Mouse (Mus musculus) neural tube, embryonic 13.5 days (tissue): ENCODE data around the gene Plekhj1. TPM values are rescaled to one million over a fixed set of nuclear protein-coding genes. Genes with fewer than 3 reads are reported as not detected.
A peak's percentile ranks its signal among the peaks of the same experiment; 100 is the strongest.

Source experiments
- ATAC-seq: fragments of 200-750 bp; cut with Nextera tagmentation; 2 replicates; pipeline ENCODE4 v1.8.0; 2017; ENCODE audit warnings: low read depth, mild to moderate bottlenecking, moderate TSS enrichment, moderate library complexity
- H3K27ac ChIP-seq: fragments of 300-500 bp; sonication (generic); replicated peaks from 2 replicates; pipeline ENCODE4 v1.5.1; 2015; ENCODE audit warnings: moderate library complexity, mild to moderate bottlenecking, inconsistent platforms
- H3K27me3 ChIP-seq: fragments of 300-500 bp; sonication (generic); 2 replicates; pipeline ENCODE4 v1.6.1; 2015; ENCODE audit warnings: mild to moderate bottlenecking, inconsistent platforms
- H3K36me3 ChIP-seq: fragments of 300-500 bp; sonication (generic); 2 replicates; pipeline ENCODE4 v1.6.1; 2015; ENCODE audit warnings: mild to moderate bottlenecking, inconsistent platforms
- H3K4me1 ChIP-seq: fragments of 300-500 bp; sonication (generic); replicated peaks from 2 replicates; pipeline ENCODE4 v1.6.1; 2015; ENCODE audit warnings: inconsistent platforms
- H3K4me2 ChIP-seq: fragments of 300-500 bp; sonication (generic); 2 replicates; pipeline ENCODE4 v1.6.1; 2015; ENCODE audit warnings: inconsistent platforms, mild to moderate bottlenecking, moderate library complexity
- H3K4me3 ChIP-seq: fragments of 300-500 bp; sonication (generic); 2 replicates; pipeline ENCODE4 v1.5.1; 2015; ENCODE audit warnings: mild to moderate bottlenecking, inconsistent platforms
- H3K9ac ChIP-seq: fragments of 300-500 bp; sonication (generic); 2 replicates; pipeline ENCODE4 v1.6.1; 2015; ENCODE audit warnings: moderate library complexity, mild to moderate bottlenecking, inconsistent platforms
- H3K9me3 ChIP-seq: fragments of 300-500 bp; sonication (generic); 2 replicates; pipeline ENCODE4 v1.6.1; 2016; ENCODE audit warnings: inconsistent platforms
- WGBS: fragments of 180-500 bp; shearing (Covaris S2); methylation state at CpG from one replicate; pipeline ENCODE4 v1.1.7; 2015; 5-methylcytosine and 5-hydroxymethylcytosine counted together
- polyA plus RNA-seq: library from polyadenylated mRNA; unstranded; fragments of >200 nt; fragmentation: Nextera tagmentation; extraction: Ambion mirVana; gene quantifications from 2 replicates; pipeline ENCODE4 v1.2.1, GENCODE M21; 2015

The Plekhj1 gene
- polyA plus RNA-seq, 1 experiment from 2014 or later, result 128 TPM

DNA sequence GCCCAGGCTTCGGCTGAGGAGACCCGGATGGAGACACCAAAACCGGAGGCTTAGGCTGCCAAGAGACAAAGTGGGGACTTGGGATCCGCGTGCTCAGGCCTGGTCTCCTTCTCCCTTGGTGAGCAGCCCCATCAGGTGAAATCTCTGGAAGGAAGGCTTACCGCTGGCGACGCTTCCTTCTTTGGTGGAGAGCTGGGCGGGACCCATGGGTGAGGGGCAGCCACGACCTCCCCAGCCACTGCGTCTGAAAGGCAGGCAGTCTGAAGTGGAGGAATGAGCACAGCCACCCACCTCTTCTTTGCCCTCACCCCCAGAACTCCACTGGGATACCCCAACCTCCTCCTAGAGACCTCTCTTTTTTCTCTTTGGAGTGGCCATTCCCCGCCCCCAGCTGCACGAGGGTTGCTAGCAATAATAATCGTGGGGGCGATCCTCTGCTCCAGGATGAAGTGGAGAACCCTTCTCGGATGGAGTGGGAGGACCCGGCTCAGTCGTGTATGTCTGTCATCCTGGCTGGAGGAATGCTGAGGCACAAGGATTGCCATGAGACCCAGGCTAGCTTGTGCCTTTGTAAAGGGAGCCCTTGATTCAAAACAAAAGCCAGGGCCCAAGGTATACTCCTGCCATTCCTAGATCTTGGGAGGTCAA is 10.7 kb upstream of the Plekhj1 start:
- 9% methylated on average over 18 of the region's 18 CpGs for WGBS
- Histone ChIP-seq H3K4me3 (peak overlapping the region; percentile 14; the same call in 1 of the 2 replicates), H3K9me3 (no peaks in the 10 kb centered on the region), H3K4me2 (peak overlapping the region; percentile 75), H3K36me3 (peaks cover 15% of the 10 kb centered on the region), H3K27ac (no peak overlapping the region), H3K4me1 (peaks cover 42% of the 10 kb centered on the region), H3K9ac (peak overlapping the region; percentile 48), H3K27me3 (peaks cover 56% of the 10 kb centered on the region)
- no peak for ATAC-seq

DNA sequence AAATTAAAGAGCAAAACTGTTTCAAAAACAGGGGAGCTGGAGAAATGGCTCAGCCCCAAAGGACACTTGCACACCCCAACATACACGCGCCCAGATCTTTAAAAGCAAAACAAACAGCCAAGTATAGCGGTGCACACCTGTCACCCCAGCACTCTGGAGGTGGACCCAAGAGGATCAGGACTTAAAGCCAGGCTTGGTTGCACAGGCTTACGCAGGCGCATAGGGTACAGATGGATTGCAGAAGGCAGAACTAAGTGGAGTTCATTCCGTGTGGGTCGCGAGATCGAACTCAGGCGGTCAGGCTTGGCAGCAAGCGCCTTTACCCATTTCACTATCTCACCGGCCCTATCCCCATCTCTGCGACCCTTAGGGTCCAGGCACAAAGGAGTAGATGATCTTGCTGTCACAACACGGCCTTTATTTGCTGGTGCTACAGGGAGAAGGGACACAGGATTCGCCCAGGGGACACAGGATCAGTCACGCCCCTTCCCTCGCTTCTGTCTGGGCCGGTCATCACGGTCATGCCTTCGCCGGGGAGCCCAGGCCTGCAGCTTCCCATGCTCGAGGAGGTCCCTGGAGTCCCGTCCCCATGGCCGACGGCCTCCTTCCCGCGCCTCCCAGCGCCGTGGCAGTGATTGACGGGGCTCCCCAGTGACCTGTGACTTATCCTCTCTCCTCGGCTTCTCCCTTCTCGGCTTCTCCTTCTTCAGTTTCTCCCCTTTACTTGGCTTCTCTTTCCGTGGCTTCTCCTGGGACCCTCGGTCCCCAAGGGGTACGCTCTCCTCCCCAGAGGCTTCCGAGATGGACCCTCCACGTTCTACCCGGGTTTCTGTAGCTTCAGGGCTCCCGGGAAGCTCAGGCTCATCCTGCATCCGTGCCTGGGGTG is 9.9 kb upstream of the Plekhj1 start:
- Histone ChIP-seq H3K9me3 (no peaks in the 10 kb centered on the region), H3K36me3 (peaks cover 23% of the 10 kb centered on the region), H3K4me2 (peak overlapping the region; percentile 75), H3K4me1 (peaks cover 42% of the 10 kb centered on the region), H3K27me3 (peaks cover 53% of the 10 kb centered on the region), H3K9ac (peak overlapping the region; percentile 79), H3K27ac (no peak overlapping the region), H3K4me3 (peak overlapping the region; percentile 14)
- no peak for ATAC-seq
- WGBS, result 20% methylated on average over 40 of the region's 40 CpGs

DNA sequence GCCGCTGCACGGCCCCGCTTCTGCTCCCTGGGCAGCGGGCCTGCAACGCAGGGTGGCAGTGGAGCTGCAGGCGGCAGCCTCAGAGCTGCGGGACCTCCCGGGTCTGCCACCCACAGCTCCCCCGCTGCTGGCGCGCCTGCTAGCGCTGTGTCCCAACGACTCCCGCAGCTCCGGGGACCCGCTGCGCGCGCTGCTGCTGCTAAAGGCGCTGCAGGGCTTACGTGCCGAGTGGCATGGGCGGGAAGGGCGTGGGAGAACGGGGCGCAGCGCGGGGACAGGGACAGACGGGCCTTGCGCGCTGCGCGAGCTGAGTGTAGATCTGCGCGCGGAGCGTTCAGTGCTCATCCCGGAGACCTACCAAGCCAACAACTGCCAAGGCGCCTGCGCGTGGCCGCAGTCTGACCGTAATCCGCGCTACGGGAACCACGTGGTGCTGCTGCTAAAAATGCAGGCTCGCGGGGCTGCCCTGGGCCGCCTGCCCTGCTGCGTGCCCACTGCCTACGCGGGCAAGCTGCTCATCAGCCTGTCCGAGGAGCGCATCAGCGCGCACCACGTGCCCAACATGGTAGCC is 8.7 kb upstream of the Plekhj1 start:
- peak overlapping the region; percentile 86 for H3K27ac ChIP-seq
- H3K27me3 ChIP-seq, result peaks cover 48% of the 10 kb centered on the region
- H3K9me3 ChIP-seq, result no peaks in the 10 kb centered on the region
- peak; percentile 85 for ATAC-seq
- peak overlapping the region; percentile 79 for H3K9ac ChIP-seq
- H3K4me1 ChIP-seq, result peaks cover 42% of the 10 kb centered on the region
- peak overlapping the region; percentile 44 for H3K4me3 ChIP-seq
- under 1% methylated on average over 54 of the region's 58 CpGs for WGBS
- H3K36me3 ChIP-seq, result peaks cover 35% of the 10 kb centered on the region
- H3K4me2 ChIP-seq, result peak overlapping the region; percentile 75

DNA sequence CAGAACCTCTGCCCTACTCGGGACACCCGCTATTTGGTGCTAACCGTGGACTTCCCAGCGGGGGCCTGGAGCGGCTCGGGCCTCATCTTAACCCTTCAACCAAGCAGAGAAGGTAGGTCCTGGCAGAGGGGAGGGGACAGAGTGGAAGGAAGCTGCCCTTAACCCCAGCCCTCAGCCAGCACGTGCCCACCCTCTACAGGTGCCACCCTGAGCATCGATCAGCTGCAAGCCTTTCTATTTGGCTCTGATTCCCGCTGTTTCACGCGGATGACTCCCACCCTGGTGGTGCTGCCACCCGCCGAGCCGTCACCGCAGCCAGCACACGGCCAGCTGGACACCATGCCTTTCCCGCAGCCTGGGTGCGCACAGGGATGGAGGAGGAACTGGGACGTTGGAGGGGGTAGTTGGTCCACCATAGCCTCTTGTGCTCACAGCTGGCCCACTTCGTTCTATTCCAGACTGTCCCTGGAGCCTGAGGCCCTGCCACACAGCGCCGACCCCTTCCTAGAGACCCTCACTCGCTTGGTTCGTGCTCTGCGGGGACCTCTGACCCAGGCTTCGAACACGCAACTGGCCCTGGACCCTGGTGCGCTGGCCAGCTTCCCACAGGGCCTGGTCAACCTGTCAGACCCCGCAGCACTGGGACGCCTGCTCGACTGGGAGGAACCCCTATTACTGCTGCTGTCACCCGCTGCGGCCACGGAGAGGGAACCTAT is 8.1 kb upstream of the Plekhj1 start:
- ATAC-seq, result peak; percentile 20
- peak overlapping the region; percentile 44 for H3K4me3 ChIP-seq
- H3K36me3 ChIP-seq, result peaks cover 41% of the 10 kb centered on the region
- no peaks in the 10 kb centered on the region for H3K9me3 ChIP-seq
- H3K9ac ChIP-seq, result peak overlapping the region; percentile 79
- peaks cover 42% of the 10 kb centered on the region for H3K4me1 ChIP-seq
- H3K4me2 ChIP-seq, result peak overlapping the region; percentile 75
- H3K27me3 ChIP-seq, result peaks cover 43% of the 10 kb centered on the region
- WGBS, result 39% methylated on average over 34 of the region's 34 CpGs
- H3K27ac ChIP-seq, result peak overlapping the region; percentile 86

DNA sequence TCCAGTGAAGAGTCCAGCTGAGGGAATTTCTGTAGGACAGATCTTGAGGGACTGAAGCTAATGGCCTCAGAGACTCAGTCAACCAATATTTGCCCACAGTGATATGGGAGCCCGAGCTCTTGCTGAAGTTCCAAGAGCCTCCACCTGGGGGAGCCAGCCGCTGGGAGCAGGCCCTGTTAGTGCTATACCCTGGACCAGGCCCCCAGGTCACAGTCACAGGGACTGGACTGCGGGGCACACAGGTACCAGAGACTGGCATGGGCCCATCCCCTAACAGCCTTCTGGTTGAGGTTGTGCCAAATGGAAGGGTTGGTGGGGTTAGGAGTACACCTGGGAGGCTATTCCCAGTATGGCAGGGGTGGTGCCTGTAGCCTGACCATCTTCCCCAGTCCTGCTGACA is 7.5 kb upstream of the Plekhj1 start:
- 16% methylated on average over 3 of the region's 3 CpGs for WGBS
- ATAC-seq, result peak; percentile 23; the same call in 1 of the 2 replicates
- Histone ChIP-seq H3K4me2 (peak overlapping the region; percentile 75), H3K4me3 (no peak overlapping the region), H3K9ac (0 out of 2 replicates have a peak overlapping the region, but pooled peaks have one; percentile 79), H3K9me3 (no peaks in the 10 kb centered on the region), H3K27me3 (peaks cover 39% of the 10 kb centered on the region), H3K36me3 (peaks cover 47% of the 10 kb centered on the region), H3K4me1 (peaks cover 45% of the 10 kb centered on the region), H3K27ac (no peak overlapping the region)

DNA sequence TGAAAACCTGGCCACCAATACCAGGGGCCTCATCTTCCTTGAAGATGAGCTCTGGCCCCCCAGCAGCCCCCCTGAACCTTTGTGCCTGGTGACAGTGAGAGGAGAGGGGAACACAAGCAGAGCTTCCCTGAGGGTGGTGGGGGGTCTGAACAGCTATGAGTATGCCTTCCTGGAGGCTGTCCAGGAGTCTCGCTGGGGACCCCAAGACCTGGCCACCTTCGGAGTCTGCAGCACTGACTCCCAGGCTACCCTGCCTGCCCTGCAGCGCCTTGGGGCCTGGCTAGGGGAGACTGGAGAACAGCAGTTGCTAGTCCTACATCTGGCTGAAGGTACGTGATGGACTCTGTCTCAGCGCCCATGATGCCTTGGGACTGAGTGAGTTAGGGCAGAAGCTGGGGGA is 6.9 kb upstream of the Plekhj1 start:
- H3K9ac ChIP-seq, result no peak overlapping the region
- H3K4me2 ChIP-seq, result no peak overlapping the region
- peaks cover 49% of the 10 kb centered on the region for H3K36me3 ChIP-seq
- no peak overlapping the region for H3K4me3 ChIP-seq
- no peak overlapping the region for H3K27ac ChIP-seq
- no peaks in the 10 kb centered on the region for H3K9me3 ChIP-seq
- no peak for ATAC-seq
- peaks cover 33% of the 10 kb centered on the region for H3K27me3 ChIP-seq
- WGBS, result 78% methylated on average over 5 of the region's 5 CpGs
- H3K4me1 ChIP-seq, result peaks cover 50% of the 10 kb centered on the region

DNA sequence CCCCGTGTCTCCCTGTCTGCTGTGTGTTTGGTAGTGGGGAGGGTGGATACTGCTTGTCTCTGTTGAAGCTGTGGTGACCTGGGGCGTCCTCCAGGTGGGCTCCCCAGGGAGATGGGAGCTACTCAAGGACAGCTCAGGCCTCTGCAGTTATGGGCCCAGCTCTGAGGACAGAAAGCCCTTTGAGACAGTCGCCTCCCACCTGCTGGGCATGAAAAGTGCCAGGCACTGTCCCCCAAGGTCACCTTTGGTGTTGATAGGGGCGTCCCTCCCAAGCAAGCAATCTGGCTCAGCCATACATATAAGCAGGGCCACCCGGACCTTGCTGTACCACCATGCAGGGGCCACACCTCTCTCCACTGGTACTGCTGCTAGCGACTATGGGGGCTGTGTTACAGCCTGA is 6.5 kb upstream of the Plekhj1 start, which contains the start of gene Amh:
TSS of gene Amh (plus strand) at position 328 of the 400 bp plus-strand sequence.
- H3K9me3 ChIP-seq, result no peaks in the 10 kb centered on the region
- ATAC-seq, result no peak
- no peak within 1 kb of the TSS for H3K27ac ChIP-seq
- peaks cover 53% of the 10 kb centered on the region for H3K36me3 ChIP-seq
- no peak within 1 kb of the TSS for H3K4me3 ChIP-seq
- H3K27me3 ChIP-seq, result peaks cover 29% of the 10 kb centered on the region
- H3K4me1 ChIP-seq, result peaks cover 50% of the 10 kb centered on the region
- 0 out of 2 replicates have a peak within 1 kb of the TSS, but pooled peaks have one; percentile 79 for H3K9ac ChIP-seq
- 70% methylated on average over 6 of the region's 6 CpGs for WGBS
- H3K4me2 ChIP-seq, result peak within 1 kb of the TSS; percentile 75; the same call in 1 of the 2 replicates

DNA sequence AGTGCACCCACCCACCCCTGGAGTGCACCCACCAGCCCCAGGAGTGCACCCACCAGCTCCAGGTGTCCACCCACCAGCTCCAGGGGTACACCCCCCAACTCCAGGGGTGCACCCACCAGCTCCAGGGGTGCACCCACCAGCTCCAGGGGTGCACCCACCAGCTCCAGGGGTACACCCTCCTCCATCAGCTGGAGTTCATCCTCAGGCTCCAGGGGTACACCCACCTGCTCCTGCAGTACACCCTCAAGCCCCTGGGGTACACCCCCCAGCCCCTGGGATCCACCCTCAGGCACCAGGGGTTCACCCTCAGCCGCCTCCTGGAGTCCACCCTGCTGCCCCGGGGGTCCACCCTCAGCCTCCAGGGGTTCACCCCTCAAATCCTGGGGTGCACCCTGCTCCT is 5.9 kb upstream of the Plekhj1 start:
- Histone ChIP-seq H3K9me3 (no peaks in the 10 kb centered on the region), H3K27ac (no peak overlapping the region), H3K4me1 (peaks cover 55% of the 10 kb centered on the region), H3K36me3 (peaks cover 53% of the 10 kb centered on the region), H3K4me2 (no peak overlapping the region), H3K4me3 (no peak overlapping the region), H3K27me3 (peaks cover 23% of the 10 kb centered on the region), H3K9ac (no peak overlapping the region)
- ATAC-seq, result no peak
- WGBS, result 95% methylated on average over 2 of the region's 2 CpGs

DNA sequence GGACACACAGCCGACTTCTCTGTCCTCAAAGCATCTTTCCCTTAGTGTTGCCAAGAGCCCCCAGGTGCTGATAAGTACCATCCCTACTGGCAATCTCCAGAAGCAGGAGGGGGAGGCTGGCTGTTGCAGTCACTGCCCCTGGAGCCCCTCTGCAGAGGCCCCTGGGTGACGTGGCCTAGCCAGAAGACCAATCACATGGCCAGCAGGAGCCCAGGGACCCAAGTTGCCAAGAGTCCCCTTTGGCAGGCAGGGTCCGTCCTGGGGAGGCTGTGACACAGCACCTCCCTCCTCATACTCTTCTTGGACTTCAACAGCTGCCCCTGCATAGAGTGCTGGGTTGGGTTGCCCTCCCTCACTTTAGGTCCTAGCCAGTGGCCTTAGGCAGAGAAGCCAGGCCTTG is 4.6 kb upstream of the Plekhj1 start:
- no peak for ATAC-seq
- 92% methylated on average over 3 of the region's 3 CpGs for WGBS
- no peak overlapping the region for H3K9ac ChIP-seq
- no peak overlapping the region for H3K4me2 ChIP-seq
- no peak overlapping the region for H3K4me3 ChIP-seq
- no peak overlapping the region for H3K27ac ChIP-seq
- H3K27me3 ChIP-seq, result peaks cover 10% of the 10 kb centered on the region; the same call in 1 of the 2 replicates
- peaks cover 53% of the 10 kb centered on the region for H3K36me3 ChIP-seq
- H3K9me3 ChIP-seq, result no peaks in the 10 kb centered on the region
- peaks cover 43% of the 10 kb centered on the region for H3K4me1 ChIP-seq

DNA sequence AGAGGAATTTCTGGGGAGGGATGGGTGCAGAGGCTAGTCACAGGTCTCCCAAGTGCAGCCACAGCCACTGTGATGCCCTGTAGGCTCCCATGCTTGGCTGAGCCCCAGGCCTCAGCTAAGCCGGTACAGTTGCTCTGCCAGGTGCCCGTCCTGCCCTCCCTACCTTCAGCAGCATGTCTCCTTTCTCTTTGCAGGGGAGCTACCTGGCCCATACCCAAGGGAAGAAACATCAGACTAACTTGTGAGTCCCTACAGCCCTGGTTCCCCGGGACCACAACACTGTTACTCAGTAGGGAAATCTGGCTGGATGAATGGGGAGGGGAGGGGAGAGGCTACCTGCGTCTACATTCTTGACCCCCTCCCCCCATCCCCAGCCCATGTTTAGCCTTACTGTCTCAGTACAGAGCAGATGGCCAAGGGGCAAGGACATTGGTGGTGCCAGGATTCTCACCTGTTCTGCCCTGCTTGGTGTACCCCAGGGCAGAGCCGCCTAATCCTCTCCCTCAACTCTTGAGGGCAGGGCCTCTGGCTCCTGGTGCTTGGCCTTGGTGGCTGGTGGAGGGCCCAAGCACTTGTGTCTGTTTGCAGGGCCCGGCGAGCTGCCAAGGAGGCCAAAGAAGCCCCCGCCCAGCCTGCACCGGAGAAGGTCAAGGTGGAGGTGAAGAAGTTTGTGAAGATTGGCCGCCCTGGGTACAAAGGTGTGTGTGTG is 3.9 kb upstream of the Plekhj1 start:
- Histone ChIP-seq H3K9ac (no peak overlapping the region), H3K4me2 (no peak overlapping the region), H3K4me3 (no peak overlapping the region), H3K4me1 (peaks cover 38% of the 10 kb centered on the region), H3K27me3 (0 out of 2 replicates have a peak, but pooled peaks cover 8% of the 10 kb centered on the region), H3K27ac (no peak overlapping the region), H3K36me3 (peaks cover 53% of the 10 kb centered on the region), H3K9me3 (no peaks in the 10 kb centered on the region)
- 93% methylated on average over 10 of the region's 10 CpGs for WGBS
- ATAC-seq, result no peak

DNA sequence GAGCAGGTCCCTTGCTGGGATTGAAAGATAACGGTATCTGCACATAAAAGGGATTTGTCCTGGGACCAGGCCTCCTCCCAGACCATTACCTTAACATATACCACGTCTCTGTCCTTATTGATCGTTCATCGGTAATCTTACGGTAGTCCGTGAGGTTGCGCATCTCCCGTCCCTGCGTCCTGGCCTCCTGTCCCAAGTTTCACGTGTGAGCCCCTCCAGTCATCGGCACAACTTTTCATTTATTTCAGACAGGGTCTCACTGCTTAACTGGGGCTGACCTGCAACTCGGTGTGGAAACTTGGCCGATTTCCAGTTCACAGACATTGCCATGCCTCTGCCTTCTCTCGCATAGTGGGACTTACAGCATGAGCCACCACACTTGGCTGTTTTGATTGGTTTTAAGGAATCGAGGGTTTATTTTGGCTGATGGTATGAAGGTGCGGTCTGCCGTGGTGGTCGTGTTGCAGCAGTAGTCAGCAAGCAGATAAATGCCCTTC is 692 bp upstream of the Plekhj1 start:
- Histone ChIP-seq H3K9me3 (no peaks in the 10 kb centered on the region), H3K4me3 (peak overlapping the region; percentile 79), H3K4me1 (peaks cover 43% of the 10 kb centered on the region), H3K27me3 (no peaks in the 10 kb centered on the region), H3K9ac (peak overlapping the region; percentile 89), H3K36me3 (peaks cover 64% of the 10 kb centered on the region), H3K27ac (peak overlapping the region; percentile 93), H3K4me2 (peak overlapping the region; percentile 97)
- ATAC-seq, result no peak
- 3% methylated on average over 18 of the region's 18 CpGs for WGBS
